Mouse (Mus musculus): Measurements from ENCODE around the gene Tlcd2.

Gene Tlcd2

GRCm38 (mm10) chr11:75467512-75468215 lies 6.1 kb downstream of the Tlcd2 start:
- DNase-seq: peak; percentile 45 to 67

- no peak for DNase-seq
These were observed 6.9 kb downstream of the Tlcd2 start for GRCm38 (mm10) chr11:75468410-75468809.

GRCm38 (mm10) chr11:75469261-75469660 lies 7.7 kb downstream of the Tlcd2 start:
- no peak for DNase-seq

- DNase-seq: no peak
These were observed 9.2 kb downstream of the Tlcd2 start for GRCm38 (mm10) chr11:75470675-75471074.

- no peak for DNase-seq
These were observed 11.1 kb downstream of the Tlcd2 start for GRCm38 (mm10) chr11:75472469-75473081.

- DNase-seq: no peak
These were observed 11.9 kb downstream of the Tlcd2 start for GRCm38 (mm10) chr11:75473376-75473775.

- no peak for DNase-seq
These were observed 24.7 kb downstream of the Tlcd2 start for GRCm38 (mm10) chr11:75486192-75486591.

GRCm38 (mm10) chr11:75486601-75487285 lies 25.2 kb downstream of the Tlcd2 start, which contains the start of gene Prpf8:
Prpf8 (plus strand) TSS chr11:75486816.
- DNase-seq: peak; percentile 98 to 99

GRCm38 (mm10) chr11:75487496-75487895 lies 26.0 kb downstream of the Tlcd2 start:
- no peak for DNase-seq

- no peak for DNase-seq
These were observed 33.0 kb downstream of the Tlcd2 start for GRCm38 (mm10) chr11:75494296-75495049.

- no peak for DNase-seq
These were observed 36.6 kb downstream of the Tlcd2 start for GRCm38 (mm10) chr11:75498126-75498525.

GRCm38 (mm10) chr11:75508162-75508561 lies 46.6 kb downstream of the Tlcd2 start:
- no peak for DNase-seq

GRCm38 (mm10) chr11:75508904-75509303 lies 47.4 kb downstream of the Tlcd2 start:
- peak; percentile 33 to 41 for DNase-seq

- DNase-seq: peak; percentile 96 to 99
These were observed 48.5 kb downstream of the Tlcd2 start, which contains the start of gene Rilp for GRCm38 (mm10) chr11:75509741-75510626. Rilp (plus strand) TSS chr11:75510094.

GRCm38 (mm10) chr11:75510627-75510993 lies 49.1 kb downstream of the Tlcd2 start:
- DNase-seq: peak; percentile 91 to 95

GRCm38 (mm10) chr11:75511213-75511612 lies 49.7 kb downstream of the Tlcd2 start:
- peak; percentile 40 to 55 for DNase-seq

- no peak for DNase-seq
These were observed 50.9 kb downstream of the Tlcd2 start for GRCm38 (mm10) chr11:75512301-75513018.

- peak; percentile 64 to 69 for DNase-seq
These were observed 51.8 kb downstream of the Tlcd2 start, which contains the start of gene Scarf1 for GRCm38 (mm10) chr11:75513336-75513735. Scarf1 (plus strand) TSS chr11:75513540.

GRCm38 (mm10) chr11:75515186-75515585 lies 53.7 kb downstream of the Tlcd2 start:
- DNase-seq: no peak

GRCm38 (mm10) chr11:75519834-75520633 lies 58.5 kb downstream of the Tlcd2 start:
- no peak for DNase-seq
